Mouse (Mus musculus) liver, embryonic 14.5 days (tissue): ENCODE results near the gene Sdccag8.

ENCODE experiments used
- CTCF ChIP-seq: IDR thresholded peaks from 2 replicates; pipeline ENCODE4 v1.5.1; 2016; ENCODE audit warnings: antibody characterized with exemption, low read depth, control low read depth
- EP300 ChIP-seq: IDR thresholded peaks from 2 replicates; pipeline ENCODE4 v1.6.1; 2016; ENCODE audit warnings: antibody characterized with exemption, low read depth

DNA sequence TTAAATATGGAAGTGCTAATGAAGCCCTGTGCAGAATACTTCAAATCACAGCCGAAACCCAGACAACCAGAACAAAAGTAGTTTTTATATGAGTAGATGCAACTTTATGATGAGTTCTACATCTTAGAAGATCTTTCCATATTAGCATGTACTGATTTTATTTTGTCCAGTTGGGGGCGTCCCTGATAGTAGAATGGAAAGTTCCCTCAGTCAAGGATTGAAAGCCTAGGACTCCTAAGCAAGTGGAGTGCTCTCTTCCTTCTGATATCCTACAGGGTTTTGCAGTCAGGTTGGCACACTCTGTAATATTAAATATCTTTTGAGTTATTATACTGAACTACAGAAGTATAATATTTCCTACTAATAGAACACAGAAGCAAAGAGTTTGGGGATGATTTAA lies 64.5 kb downstream of the Sdccag8 start:
- TF ChIP-seq CTCF = no peak
- no peak for TF ChIP-seq EP300
